Mouse (Mus musculus) intestine, postnatal 0 days (tissue): ENCODE data around the gene Ncbp2. TPM values are rescaled to one million over a fixed set of nuclear protein-coding genes. Genes with fewer than 3 reads are reported as not detected.

Experiments
- ATAC-seq: fragments of 200-750 bp; cut with Nextera tagmentation; 2 replicates; pipeline ENCODE4 v1.8.0; 2017; ENCODE audit warnings: mild to moderate bottlenecking, moderate TSS enrichment, moderate library complexity
- H3K27ac ChIP-seq: fragments of 300-500 bp; sonication (generic); 2 replicates; pipeline ENCODE4 v1.5.1; 2014; ENCODE audit warnings: mild to moderate bottlenecking, low read depth, low read length, moderate library complexity
- H3K27me3 ChIP-seq: fragments of 300-500 bp; sonication (generic); replicated peaks from 2 replicates; pipeline ENCODE4 v1.6.1; 2014; ENCODE audit warnings: low read length, mixed read lengths; ENCODE audit not compliant: control insufficient read depth, insufficient read depth
- H3K36me3 ChIP-seq: fragments of 300-500 bp; sonication (generic); 2 replicates; pipeline ENCODE4 v1.6.1; 2014; ENCODE audit warnings: mild to moderate bottlenecking, moderate library complexity; ENCODE audit not compliant: control insufficient read depth, insufficient read depth
- H3K4me1 ChIP-seq: fragments of 300-500 bp; sonication (generic); replicated peaks from 2 replicates; pipeline ENCODE4 v1.6.1; 2014; ENCODE audit warnings: antibody characterized with exemption, low read length, mixed read lengths; ENCODE audit not compliant: control insufficient read depth, insufficient read depth
- H3K4me2 ChIP-seq: fragments of 300-500 bp; sonication (generic); replicated peaks from 2 replicates; pipeline ENCODE4 v1.6.1; 2014; ENCODE audit warnings: low read depth, mild to moderate bottlenecking, moderate library complexity
- H3K4me3 ChIP-seq: fragments of 300-500 bp; sonication (generic); 2 replicates; pipeline ENCODE4 v1.5.1; 2014; ENCODE audit warnings: low read depth, low read length
- H3K9ac ChIP-seq: fragments of 300-500 bp; sonication (generic); 2 replicates; pipeline ENCODE4 v1.6.1; 2014; ENCODE audit warnings: mild to moderate bottlenecking, low read depth, low read length
- H3K9me3 ChIP-seq: fragments of 300-500 bp; sonication (generic); 2 replicates; pipeline ENCODE4 v1.6.1; 2016; ENCODE audit warnings: mixed run types; ENCODE audit not compliant: control insufficient read depth
- CTCF ChIP-seq: sonication (generic); IDR thresholded peaks from 2 replicates; pipeline ENCODE4 v1.5.1; 2016; ENCODE audit warnings: low read depth, mild to moderate bottlenecking, control low read depth, antibody characterized with exemption, moderate library complexity
- WGBS: fragments of 180-500 bp; shearing (Covaris S2); extraction: QIAGEN DNeasy Blood & Tissue Kit; methylation state at CpG from one replicate; pipeline ENCODE4 v1.1.7; 2014; 5-methylcytosine and 5-hydroxymethylcytosine counted together
- polyA plus RNA-seq: library from polyadenylated mRNA; unstranded; fragments of >200 nt; fragmentation: Nextera tagmentation; extraction: Ambion mirVana; gene quantifications from 2 replicates; pipeline ENCODE4 v1.2.1, GENCODE M21; 2015

Ncbp2 gene
- polyA plus RNA-seq, 1 experiment from 2014 or later, result 28.4 TPM

- H3K4me2 ChIP-seq, result peak overlapping the region; percentile 59
- H3K9me3 ChIP-seq, result no peaks in the 10 kb centered on the region
- H3K27ac ChIP-seq, result peak overlapping the region; percentile 72; the same call in 1 of the 2 replicates
- TF ChIP-seq CTCF, result no peak
- ATAC-seq, result peak; percentile 25; the same call in 1 of the 2 replicates
- no peaks in the 10 kb centered on the region for H3K27me3 ChIP-seq
- H3K9ac ChIP-seq, result peak overlapping the region; percentile 34; the same call in 1 of the 2 replicates
- H3K4me1 ChIP-seq, result no peaks in the 10 kb centered on the region
- WGBS, result 6% methylated on average over 9 of the region's 9 CpGs
- 0 out of 2 replicates have a peak overlapping the region, but pooled peaks have one; percentile 5 for H3K4me3 ChIP-seq
- H3K36me3 ChIP-seq, result no peaks in the 10 kb centered on the region
Measured at GRCm38 (mm10) chr16:31906896-31907295, 41.4 kb upstream of the Ncbp2 start.

- no peaks in the 10 kb centered on the region for H3K27me3 ChIP-seq
Measured at GRCm38 (mm10) chr16:31908959-31909358, 39.4 kb upstream of the Ncbp2 start.

GRCm38 (mm10) chr16:31910281-31910847, 37.9 kb upstream of the Ncbp2 start:
- WGBS, result 27% methylated on average over 10 of the region's 10 CpGs
- H3K4me3 ChIP-seq, result no peak overlapping the region
- H3K36me3 ChIP-seq, result no peaks in the 10 kb centered on the region
- ATAC-seq, result peak; percentile 87
- H3K4me1 ChIP-seq, result no peaks in the 10 kb centered on the region
- no peak overlapping the region for H3K9ac ChIP-seq
- H3K27me3 ChIP-seq, result no peaks in the 10 kb centered on the region
- no peaks in the 10 kb centered on the region for H3K9me3 ChIP-seq
- H3K27ac ChIP-seq, result peak overlapping the region; percentile 46; the same call in 1 of the 2 replicates
- TF ChIP-seq CTCF, result no peak
- H3K4me2 ChIP-seq, result no peak overlapping the region

More at GRCm38 (mm10) chr16:31908959-31909358, 39.4 kb upstream of the Ncbp2 start:
- H3K4me1 ChIP-seq, result no peaks in the 10 kb centered on the region
- H3K9me3 ChIP-seq, result no peaks in the 10 kb centered on the region
- WGBS, result 65% methylated on average over 11 of the region's 11 CpGs
- no peak overlapping the region for H3K9ac ChIP-seq
- H3K27ac ChIP-seq, result no peak overlapping the region
- H3K4me2 ChIP-seq, result no peak overlapping the region
- no peak overlapping the region for H3K4me3 ChIP-seq
- no peaks in the 10 kb centered on the region for H3K36me3 ChIP-seq
- TF ChIP-seq CTCF, result no peak
- no peak for ATAC-seq

- Histone ChIP-seq H3K4me1 (no peaks in the 10 kb centered on the region), H3K36me3 (no peaks in the 10 kb centered on the region), H3K27ac (peak overlapping the region; percentile 74), H3K4me2 (peak overlapping the region; percentile 59), H3K9ac (peak overlapping the region; percentile 24; the same call in 1 of the 2 replicates), H3K4me3 (0 out of 2 replicates have a peak overlapping the region, but pooled peaks have one; percentile 6), H3K9me3 (no peaks in the 10 kb centered on the region), H3K27me3 (no peaks in the 10 kb centered on the region)
- TF ChIP-seq CTCF, result no peak
- 47% methylated on average over 11 of the region's 11 CpGs for WGBS
- peak; percentile 93 for ATAC-seq
Measured at GRCm38 (mm10) chr16:31917776-31918175, 30.5 kb upstream of the Ncbp2 start.

GRCm38 (mm10) chr16:31918248-31918724, 30.0 kb upstream of the Ncbp2 start:
- Histone ChIP-seq H3K27me3 (no peaks in the 10 kb centered on the region), H3K27ac (peak overlapping the region; percentile 74), H3K4me1 (no peaks in the 10 kb centered on the region), H3K9ac (peak overlapping the region; percentile 24; the same call in 1 of the 2 replicates), H3K4me2 (peak overlapping the region; percentile 59), H3K36me3 (no peaks in the 10 kb centered on the region), H3K4me3 (0 out of 2 replicates have a peak overlapping the region, but pooled peaks have one; percentile 6), H3K9me3 (no peaks in the 10 kb centered on the region)
- WGBS, result 1% methylated on average over 14 of the region's 14 CpGs
- peak; percentile 98 for TF ChIP-seq CTCF
- peak; percentile 48 for ATAC-seq

GRCm38 (mm10) chr16:31924368-31924767, 23.9 kb upstream of the Ncbp2 start:
- H3K4me3 ChIP-seq, result no peak overlapping the region
- no peak overlapping the region for H3K9ac ChIP-seq
- no peaks in the 10 kb centered on the region for H3K27me3 ChIP-seq
- H3K4me2 ChIP-seq, result no peak overlapping the region
- H3K27ac ChIP-seq, result no peak overlapping the region
- 50% methylated on average over 6 of the region's 6 CpGs for WGBS
- H3K4me1 ChIP-seq, result no peaks in the 10 kb centered on the region
- no peak for TF ChIP-seq CTCF
- no peaks in the 10 kb centered on the region for H3K9me3 ChIP-seq
- H3K36me3 ChIP-seq, result no peaks in the 10 kb centered on the region
- ATAC-seq, result peak; percentile 50
